Mouse (Mus musculus) brain, embryonic 14.5 days (tissue): ENCODE results near the gene Etnk1.

ENCODE experiments used
- CTCF ChIP-seq: fragments of 200-500 bp; IDR thresholded peaks from 2 replicates; pipeline ENCODE4 v1.5.1; 2012; ENCODE audit warnings: inconsistent platforms, mild to moderate bottlenecking, moderate library complexity, borderline replicate concordance; ENCODE audit not compliant: insufficient read depth, insufficient read length; ENCODE audit errors: extremely low read depth
- POLR2A ChIP-seq: fragments of 200-500 bp; IDR thresholded peaks from 2 replicates; pipeline ENCODE4 v1.6.1; 2012; ENCODE audit warnings: mild to moderate bottlenecking, inconsistent platforms, borderline replicate concordance; ENCODE audit not compliant: poor library complexity, insufficient read depth, insufficient read length, severe bottlenecking; ENCODE audit errors: extremely low read depth

GRCm38 (mm10) chr6:143232718-143233117 lies 65.7 kb downstream of the Etnk1 start:
- TF ChIP-seq POLR2A (no peak), CTCF (no peak)
